Mouse (Mus musculus): ENCODE results near the gene Tex52. TPM values are rescaled to one million over a fixed set of nuclear protein-coding genes. Genes with fewer than 3 reads are reported as not detected.

The Tex52 gene
- total and polyA plus RNA-seq, 2 experiments from 2014 or later: 0.20 to 1.4 TPM

GRCm38 (mm10) chr6:128424269-128425019 lies 49.2 kb downstream of the Tex52 start, which contains the start of gene Itfg2:
Gene Itfg2 (minus strand): TSS chr6:128424931.
- no peaks in the 10 kb centered on the region for H3K27me3 ChIP-seq (ENCODE audit: insufficient read depth, low read length)
- H3K9ac ChIP-seq (replicated peaks; ENCODE audit: low read length): peak within 1 kb of the TSS; percentile 61
- no peaks in the 10 kb centered on the region for H3K36me3 ChIP-seq (ENCODE audit: insufficient read depth, low read length)
- H3K27ac ChIP-seq: peak within 1 kb of the TSS; percentile 97
- H3K4me2 ChIP-seq (ENCODE audit: low read depth, low read length): peak within 1 kb of the TSS; percentile 71
- H3K4me3 ChIP-seq (ENCODE audit: low read length): peak within 1 kb of the TSS; percentile 45
- WGBS: under 1% methylated on average over 42 of the region's 42 CpGs
- ATAC-seq (peak; percentile 97), DNase-seq (ENCODE audit: low spot score) (peak; percentile 99)
- no peaks in the 10 kb centered on the region for H3K4me1 ChIP-seq (ENCODE audit: insufficient read depth, low read length)
- TF ChIP-seq CTCF (IDR thresholded peaks at IDR 0.05; ENCODE audit: low read depth): peak; percentile 10; the same call in 1 of the 2 replicates
- H3K9me3 ChIP-seq (ENCODE audit: low read length): no peaks in the 10 kb centered on the region

DNA sequence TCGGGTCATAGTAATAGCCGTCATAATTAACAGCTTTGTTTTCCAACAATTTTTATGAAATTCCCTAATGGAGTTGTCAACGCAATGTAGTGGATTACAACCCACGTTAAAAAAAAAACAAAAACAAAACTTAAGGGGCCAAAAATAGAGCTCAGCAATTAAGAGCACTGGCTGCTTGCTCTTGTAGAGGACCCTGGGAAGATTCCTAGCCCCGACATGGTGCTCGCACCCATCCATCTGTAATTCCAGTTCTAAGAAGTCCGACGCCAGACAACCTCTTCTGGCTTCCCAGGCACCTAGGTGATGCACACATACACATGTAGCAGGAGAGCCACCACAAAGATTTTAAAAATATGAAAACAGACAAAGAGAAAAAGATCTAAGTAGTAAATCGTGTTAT lies 49.8 kb downstream of the Tex52 start:
- no peaks in the 10 kb centered on the region for H3K4me1 ChIP-seq (ENCODE audit: insufficient read depth, low read length)
- H3K36me3 ChIP-seq (ENCODE audit: insufficient read depth, low read length): peaks cover 4% of the 10 kb centered on the region; the same call in 1 of the 2 replicates
- peak overlapping the region; percentile 61 for H3K9ac ChIP-seq (replicated peaks; ENCODE audit: low read length)
- H3K27ac ChIP-seq: peak overlapping the region; percentile 97
- DNase-seq (ENCODE audit: low spot score) (no peak), ATAC-seq (no peak)
- WGBS: 21% methylated on average over 9 of the region's 9 CpGs
- TF ChIP-seq CTCF (IDR thresholded peaks at IDR 0.05; ENCODE audit: low read depth): no peak
- no peaks in the 10 kb centered on the region for H3K9me3 ChIP-seq (ENCODE audit: low read length)
- H3K4me2 ChIP-seq (ENCODE audit: low read depth, low read length): peak overlapping the region; percentile 71
- H3K27me3 ChIP-seq (ENCODE audit: insufficient read depth, low read length): no peaks in the 10 kb centered on the region
- peak overlapping the region; percentile 45 for H3K4me3 ChIP-seq (ENCODE audit: low read length)

GRCm38 (mm10) chr6:128427571-128427970 lies 52.3 kb downstream of the Tex52 start:
- peaks cover 27% of the 10 kb centered on the region for H3K36me3 ChIP-seq (ENCODE audit: insufficient read depth, low read length)
- ATAC-seq (no peak), DNase-seq (ENCODE audit: low spot score) (no peak)
- no peak overlapping the region for H3K4me3 ChIP-seq (ENCODE audit: low read length)
- no peaks in the 10 kb centered on the region for H3K27me3 ChIP-seq (ENCODE audit: insufficient read depth, low read length)
- H3K4me2 ChIP-seq (ENCODE audit: low read depth, low read length): no peak overlapping the region
- H3K4me1 ChIP-seq (ENCODE audit: insufficient read depth, low read length): no peaks in the 10 kb centered on the region
- no peak for TF ChIP-seq CTCF (IDR thresholded peaks at IDR 0.05; ENCODE audit: low read depth)
- H3K9me3 ChIP-seq (ENCODE audit: low read length): no peaks in the 10 kb centered on the region
- 90% methylated on average over 5 of the region's 5 CpGs for WGBS
- H3K9ac ChIP-seq (replicated peaks; ENCODE audit: low read length): no peak overlapping the region
- H3K27ac ChIP-seq: no peak overlapping the region

- Histone ChIP-seq H3K27ac (no peak overlapping the region), H3K27me3 (ENCODE audit: insufficient read depth, low read length) (no peaks in the 10 kb centered on the region), H3K4me3 (ENCODE audit: low read length) (no peak overlapping the region), H3K4me1 (ENCODE audit: insufficient read depth, low read length) (no peaks in the 10 kb centered on the region), H3K36me3 (ENCODE audit: insufficient read depth, low read length) (peaks cover 44% of the 10 kb centered on the region), H3K9ac (replicated peaks; ENCODE audit: low read length) (no peak overlapping the region), H3K9me3 (ENCODE audit: low read length) (no peaks in the 10 kb centered on the region), H3K4me2 (ENCODE audit: low read depth, low read length) (no peak overlapping the region)
- ATAC-seq (no peak), DNase-seq (ENCODE audit: low spot score) (no peak)
- no peak for TF ChIP-seq CTCF (IDR thresholded peaks at IDR 0.05; ENCODE audit: low read depth)
- 96% methylated on average over 2 of the region's 2 CpGs for WGBS
These were observed 54.0 kb downstream of the Tex52 start for GRCm38 (mm10) chr6:128429300-128429699.

DNA sequence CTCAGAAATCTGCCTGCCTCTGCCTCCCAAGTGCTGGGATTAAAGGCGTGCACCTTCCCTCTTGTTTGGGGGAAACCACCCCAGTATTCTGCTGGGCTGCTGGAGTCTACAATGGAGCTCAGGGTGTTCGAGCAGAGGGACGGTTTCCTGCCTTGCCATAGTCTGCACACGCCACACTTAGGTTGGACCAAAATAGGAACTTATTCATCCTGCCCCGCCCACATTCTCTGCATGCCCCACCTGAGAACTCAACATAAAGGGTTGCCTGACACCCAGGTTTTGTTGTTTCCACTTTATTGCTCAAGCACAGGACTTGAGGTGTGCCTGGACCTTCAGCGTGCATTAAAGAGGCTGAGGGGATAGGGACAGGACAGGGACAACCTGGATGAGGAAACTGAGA lies 54.6 kb downstream of the Tex52 start:
- no peak for ATAC-seq
- WGBS: 88% methylated on average over 6 of the region's 6 CpGs
- no peak overlapping the region for H3K9ac ChIP-seq (replicated peaks; ENCODE audit: low read length)
- no peak for DNase-seq (ENCODE audit: low spot score)
- no peaks in the 10 kb centered on the region for H3K27me3 ChIP-seq (ENCODE audit: insufficient read depth, low read length)
- H3K27ac ChIP-seq: no peak overlapping the region
- H3K4me1 ChIP-seq (ENCODE audit: insufficient read depth, low read length): no peaks in the 10 kb centered on the region
- no peak overlapping the region for H3K4me3 ChIP-seq (ENCODE audit: low read length)
- no peak overlapping the region for H3K4me2 ChIP-seq (ENCODE audit: low read depth, low read length)
- H3K36me3 ChIP-seq (ENCODE audit: insufficient read depth, low read length): peaks cover 50% of the 10 kb centered on the region
- H3K9me3 ChIP-seq (ENCODE audit: low read length): no peaks in the 10 kb centered on the region
- TF ChIP-seq CTCF (IDR thresholded peaks at IDR 0.05; ENCODE audit: low read depth): no peak

GRCm38 (mm10) chr6:128432356-128432915 lies 57.2 kb downstream of the Tex52 start:
- no peak for TF ChIP-seq CTCF (IDR thresholded peaks at IDR 0.05; ENCODE audit: low read depth)
- Histone ChIP-seq H3K9ac (replicated peaks; ENCODE audit: low read length) (no peak overlapping the region), H3K4me2 (ENCODE audit: low read depth, low read length) (no peak overlapping the region), H3K36me3 (ENCODE audit: insufficient read depth, low read length) (peaks cover 59% of the 10 kb centered on the region), H3K4me1 (ENCODE audit: insufficient read depth, low read length) (no peaks in the 10 kb centered on the region; the same call in 1 of the 2 replicates), H3K27ac (no peak overlapping the region), H3K9me3 (ENCODE audit: low read length) (no peaks in the 10 kb centered on the region), H3K27me3 (ENCODE audit: insufficient read depth, low read length) (no peaks in the 10 kb centered on the region), H3K4me3 (ENCODE audit: low read length) (no peak overlapping the region)
- WGBS: 54% methylated on average over 13 of the region's 13 CpGs
- DNase-seq (ENCODE audit: low spot score) (peak; percentile 24), ATAC-seq (no peak)

DNA sequence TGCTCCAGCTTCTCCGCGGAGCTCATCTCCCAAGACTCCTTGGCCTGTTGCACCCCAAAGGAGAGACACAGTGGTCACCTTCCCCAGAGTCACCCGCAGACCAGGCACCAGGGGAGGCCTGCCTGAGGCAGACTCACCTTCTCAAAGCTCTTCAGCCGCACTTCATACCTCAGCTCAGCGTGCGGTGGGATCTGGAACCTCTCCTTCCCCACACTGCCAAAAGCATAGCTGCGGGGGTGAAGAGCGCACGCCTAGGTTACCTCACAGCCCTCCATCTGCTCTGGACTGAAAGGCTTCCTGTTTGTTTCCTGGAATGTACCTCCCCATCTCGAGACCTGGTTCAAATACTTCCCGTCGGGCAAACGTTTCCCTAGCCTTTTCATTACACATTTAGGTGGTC lies 58.3 kb downstream of the Tex52 start:
- no peak for TF ChIP-seq CTCF (IDR thresholded peaks at IDR 0.05; ENCODE audit: low read depth)
- H3K4me3 ChIP-seq (ENCODE audit: low read length): no peak overlapping the region
- no peak overlapping the region for H3K27ac ChIP-seq
- WGBS: 93% methylated on average over 13 of the region's 13 CpGs
- H3K9me3 ChIP-seq (ENCODE audit: low read length): no peaks in the 10 kb centered on the region
- no peak overlapping the region for H3K9ac ChIP-seq (replicated peaks; ENCODE audit: low read length)
- H3K4me1 ChIP-seq (ENCODE audit: insufficient read depth, low read length): no peaks in the 10 kb centered on the region; the same call in 1 of the 2 replicates
- ATAC-seq: no peak
- no peak for DNase-seq (ENCODE audit: low spot score)
- H3K4me2 ChIP-seq (ENCODE audit: low read depth, low read length): no peak overlapping the region
- peaks cover 59% of the 10 kb centered on the region for H3K36me3 ChIP-seq (ENCODE audit: insufficient read depth, low read length)
- no peaks in the 10 kb centered on the region for H3K27me3 ChIP-seq (ENCODE audit: insufficient read depth, low read length)

Other genes starting within 250 kb of the Tex52 start
- 177 and 266 TPM in 2 replicates for gene Tspan9, start 231.9 kb upstream of the Tex52 start, total RNA-seq (2014; rRNA removed)
- 70.1 and 73.8 TPM in 2 replicates for gene Tspan9, start 231.9 kb upstream of the Tex52 start, polyA plus RNA-seq (2015; fragmentation: Nextera tagmentation; extraction: Ambion mirVana)
- gene Tead4, start 74.6 kb upstream of the Tex52 start, total RNA-seq (2014; rRNA removed): 0.84 and 0.97 TPM in 2 replicates
- 0.45 and 0.77 TPM in 2 replicates for gene Tead4, start 74.6 kb upstream of the Tex52 start, polyA plus RNA-seq (2015; fragmentation: Nextera tagmentation; extraction: Ambion mirVana)
- 12.8 and 16.4 TPM in 2 replicates for gene Tulp3, start 19.6 kb upstream of the Tex52 start, total RNA-seq (2014; rRNA removed)
- gene Tulp3, start 19.6 kb upstream of the Tex52 start, polyA plus RNA-seq (2015; fragmentation: Nextera tagmentation; extraction: Ambion mirVana): 15.8 and 17.5 TPM in 2 replicates
- 22.8 and 23.1 TPM in 2 replicates for gene Rhno1, start 12.5 kb upstream of the Tex52 start, total RNA-seq (2014; rRNA removed)
- 53.9 and 55.2 TPM in 2 replicates for gene Rhno1, start 12.5 kb upstream of the Tex52 start, polyA plus RNA-seq (2015; fragmentation: Nextera tagmentation; extraction: Ambion mirVana)
- 9.7 and 14.4 TPM in 2 replicates for gene Foxm1, start 12.5 kb upstream of the Tex52 start, total RNA-seq (2014; rRNA removed)
- 7.2 and 7.5 TPM in 2 replicates for gene Foxm1, start 12.5 kb upstream of the Tex52 start, polyA plus RNA-seq (2015; fragmentation: Nextera tagmentation; extraction: Ambion mirVana)
- not detected in 2 replicates for gene Gm44596, start within 50 bp of the Tex52 start, total RNA-seq (2014; rRNA removed)
- gene Gm44596, start within 50 bp of the Tex52 start, polyA plus RNA-seq (2015; fragmentation: Nextera tagmentation; extraction: Ambion mirVana): not detected in 2 replicates
- 8.4 and 13.5 TPM in 2 replicates for gene Nrip2, start 23.8 kb downstream of the Tex52 start, total RNA-seq (2014; rRNA removed)
- gene Nrip2, start 23.8 kb downstream of the Tex52 start, polyA plus RNA-seq (2015; fragmentation: Nextera tagmentation; extraction: Ambion mirVana): 9.8 and 10.8 TPM in 2 replicates
- gene Itfg2, start 49.5 kb downstream of the Tex52 start, total RNA-seq (2014; rRNA removed): 33.7 and 80.8 TPM in 2 replicates
- 34.0 and 34.1 TPM in 2 replicates for gene Itfg2, start 49.5 kb downstream of the Tex52 start, polyA plus RNA-seq (2015; fragmentation: Nextera tagmentation; extraction: Ambion mirVana)
- 161 and 164 TPM in 2 replicates for gene Fkbp4, start 63.2 kb downstream of the Tex52 start, total RNA-seq (2014; rRNA removed)
- gene Fkbp4, start 63.2 kb downstream of the Tex52 start, polyA plus RNA-seq (2015; fragmentation: Nextera tagmentation; extraction: Ambion mirVana): 238 and 246 TPM in 2 replicates
- 0.14 TPM in 1 of 2 replicates, not detected in the other for gene Pzp, start 151.3 kb downstream of the Tex52 start, total RNA-seq (2014; rRNA removed)
- 0.03 and 0.18 TPM in 2 replicates for gene Pzp, start 151.3 kb downstream of the Tex52 start, polyA plus RNA-seq (2015; fragmentation: Nextera tagmentation; extraction: Ambion mirVana)
- 0.79 and 1.6 TPM in 2 replicates for gene A2ml1, start 206.2 kb downstream of the Tex52 start, total RNA-seq (2014; rRNA removed)
- gene A2ml1, start 206.2 kb downstream of the Tex52 start, polyA plus RNA-seq (2015; fragmentation: Nextera tagmentation; extraction: Ambion mirVana): 13.2 and 13.8 TPM in 2 replicates
- gene Klrb1a, start 248.1 kb downstream of the Tex52 start, total RNA-seq (2014; rRNA removed): not detected in 2 replicates
- gene Klrb1a, start 248.1 kb downstream of the Tex52 start, polyA plus RNA-seq (2015; fragmentation: Nextera tagmentation; extraction: Ambion mirVana): not detected in 2 replicates